Mouse (Mus musculus) heart, postnatal 0 days (tissue): ENCODE results near the gene Tprgl. TPM values are rescaled to one million over a fixed set of nuclear protein-coding genes. Genes with fewer than 3 reads are reported as not detected.

Source experiments
- ATAC-seq: fragments of 200-750 bp; cut with Nextera tagmentation; 2 replicates; pipeline ENCODE4 v1.8.0; 2017; ENCODE audit warnings: low read depth, moderate number of reproducible peaks, moderate library complexity; ENCODE audit not compliant: insufficient read depth
- DNase-seq: peaks from one replicate; pipeline ENCODE4 v3.0.0-alpha.2; 2016; ENCODE audit warnings: low spot score
- H3K27ac ChIP-seq: fragments of 300-500 bp; sonication (generic); 2 replicates; pipeline ENCODE4 v1.5.1; 2014; ENCODE audit warnings: low read depth, mild to moderate bottlenecking
- H3K27me3 ChIP-seq: fragments of 300-500 bp; sonication (generic); 2 replicates; pipeline ENCODE4 v1.6.1; 2014; ENCODE audit warnings: low read length, mixed read lengths; ENCODE audit not compliant: control insufficient read depth, insufficient read depth
- H3K36me3 ChIP-seq: fragments of 300-500 bp; sonication (generic); replicated peaks from 2 replicates; pipeline ENCODE4 v1.6.1; 2014; ENCODE audit warnings: low read length, mixed read lengths; ENCODE audit not compliant: control insufficient read depth, insufficient read depth
- H3K4me1 ChIP-seq: fragments of 300-500 bp; sonication (generic); 2 replicates; pipeline ENCODE4 v1.6.1; 2014; ENCODE audit warnings: antibody characterized with exemption; ENCODE audit not compliant: control insufficient read depth, insufficient read depth
- H3K4me2 ChIP-seq: fragments of 300-500 bp; sonication (generic); 2 replicates; pipeline ENCODE4 v1.6.1; 2014; ENCODE audit warnings: low read depth, mild to moderate bottlenecking, low read length, moderate library complexity
- H3K4me3 ChIP-seq: fragments of 300-500 bp; sonication (generic); 2 replicates; pipeline ENCODE4 v1.5.1; 2014; ENCODE audit warnings: low read depth, low read length
- H3K9ac ChIP-seq: fragments of 300-500 bp; sonication (generic); replicated peaks from 2 replicates; pipeline ENCODE4 v1.6.1; 2014; ENCODE audit warnings: low read depth, low read length, mixed read lengths
- H3K9me3 ChIP-seq: fragments of 300-500 bp; sonication (generic); replicated peaks from 2 replicates; pipeline ENCODE4 v1.6.1; 2016; ENCODE audit warnings: low read length; ENCODE audit not compliant: control insufficient read depth
- CTCF ChIP-seq: IDR thresholded peaks from 2 replicates; pipeline ENCODE4 v1.5.1; 2016; ENCODE audit warnings: antibody characterized with exemption, control low read depth, low read depth
- EP300 ChIP-seq: IDR thresholded peaks from 2 replicates; pipeline ENCODE4 v1.6.1; 2016; ENCODE audit warnings: antibody characterized with exemption, low read depth
- WGBS: fragments of 180-500 bp; shearing (Covaris S2); extraction: QIAGEN DNeasy Blood & Tissue Kit; methylation state at CpG from one replicate; pipeline ENCODE4 v1.1.7; 2014; 5-methylcytosine and 5-hydroxymethylcytosine counted together
- polyA plus RNA-seq: library from polyadenylated mRNA; unstranded; fragments of >200 nt; fragmentation: Nextera tagmentation; extraction: Ambion mirVana; gene quantifications from 2 replicates; pipeline ENCODE4 v1.2.1, GENCODE M21; 2015
- total RNA-seq: library from RNA; depleted of rRNA; stranded (reverse); fragments of >200 nt; gene quantifications from 2 replicates; pipeline ENCODE4 v1.2.3, GENCODE M21; 2014; ENCODE audit warnings: low replicate concordance; rRNA removed

The Tprgl gene
- total and polyA plus RNA-seq, 2 experiments from 2014 or later, result 116 to 123 TPM

GRCm38 (mm10) chr4:154116421-154116820, 44.0 kb downstream of the Tprgl start:
- no peak overlapping the region for H3K4me2 ChIP-seq
- TF ChIP-seq CTCF (no peak), EP300 (no peak)
- WGBS, result 30% methylated on average over 7 of the region's 7 CpGs
- no peaks in the 10 kb centered on the region for H3K9me3 ChIP-seq
- H3K4me1 ChIP-seq, result no peaks in the 10 kb centered on the region
- ATAC-seq, result no peak
- H3K36me3 ChIP-seq, result no peaks in the 10 kb centered on the region
- no peak overlapping the region for H3K9ac ChIP-seq
- H3K27me3 ChIP-seq, result 0 out of 2 replicates have a peak, but pooled peaks cover 7% of the 10 kb centered on the region
- no peak for DNase-seq
- no peak overlapping the region for H3K4me3 ChIP-seq
- H3K27ac ChIP-seq, result no peak overlapping the region

- no peaks in the 10 kb centered on the region for H3K36me3 ChIP-seq
- WGBS, result 67% methylated on average over 11 of the region's 11 CpGs
- no peaks in the 10 kb centered on the region for H3K9me3 ChIP-seq
- no peak overlapping the region for H3K27ac ChIP-seq
- ATAC-seq (no peak), DNase-seq (no peak)
- TF ChIP-seq EP300 (no peak), CTCF (no peak)
- H3K4me1 ChIP-seq, result no peaks in the 10 kb centered on the region
- no peak overlapping the region for H3K4me3 ChIP-seq
- no peak overlapping the region for H3K9ac ChIP-seq
- no peak overlapping the region for H3K4me2 ChIP-seq
- peaks cover 13% of the 10 kb centered on the region for H3K27me3 ChIP-seq
Observed at GRCm38 (mm10) chr4:154109850-154110243, 50.6 kb downstream of the Tprgl start.

GRCm38 (mm10) chr4:154109216-154109849, 51.1 kb downstream of the Tprgl start:
- TF ChIP-seq CTCF (no peak), EP300 (no peak)
- ATAC-seq (no peak), DNase-seq (no peak)
- Histone ChIP-seq H3K4me1 (no peaks in the 10 kb centered on the region), H3K9ac (no peak overlapping the region), H3K9me3 (no peaks in the 10 kb centered on the region), H3K27ac (no peak overlapping the region), H3K4me3 (no peak overlapping the region), H3K27me3 (peaks cover 15% of the 10 kb centered on the region), H3K4me2 (no peak overlapping the region), H3K36me3 (no peaks in the 10 kb centered on the region)
- 39% methylated on average over 18 of the region's 18 CpGs for WGBS

Other genes with a start within 250 kb of the Tprgl start
- gene A430005L14Rik, start 203.4 kb downstream of the Tprgl start, total RNA-seq, result 27.1 and 47.0 TPM in 2 replicates
- gene A430005L14Rik, start 203.4 kb downstream of the Tprgl start, polyA plus RNA-seq, result 45.0 and 45.7 TPM in 2 replicates
- 3.0 and 10.2 TPM in 2 replicates for gene Dffb, start 185.5 kb downstream of the Tprgl start, total RNA-seq
- 4.2 and 4.3 TPM in 2 replicates for gene Dffb, start 185.5 kb downstream of the Tprgl start, polyA plus RNA-seq
- 9.2 and 13.4 TPM in 2 replicates for gene Cep104, start 185.5 kb downstream of the Tprgl start, total RNA-seq
- gene Cep104, start 185.5 kb downstream of the Tprgl start, polyA plus RNA-seq, result 10.0 and 11.3 TPM in 2 replicates
- 13.4 and 18.0 TPM in 2 replicates for gene Lrrc47, start 148.9 kb downstream of the Tprgl start, total RNA-seq
- gene Lrrc47, start 148.9 kb downstream of the Tprgl start, polyA plus RNA-seq, result 11.1 and 12.2 TPM in 2 replicates
- 15.9 and 26.5 TPM in 2 replicates for gene Smim1, start 134.4 kb downstream of the Tprgl start, total RNA-seq
- gene Smim1, start 134.4 kb downstream of the Tprgl start, polyA plus RNA-seq, result 23.8 and 32.6 TPM in 2 replicates
- not detected in 2 replicates for gene Ccdc27, start 118.0 kb downstream of the Tprgl start, total RNA-seq
- gene Ccdc27, start 118.0 kb downstream of the Tprgl start, polyA plus RNA-seq, result not detected in 2 replicates
- not detected in 2 replicates for gene Trp73, start 20.5 kb downstream of the Tprgl start, total RNA-seq
- 0.08 TPM in 1 of 2 replicates, not detected in the other for gene Trp73, start 20.5 kb downstream of the Tprgl start, polyA plus RNA-seq
- 18.5 and 24.0 TPM in 2 replicates for gene Wrap73, start 18.3 kb downstream of the Tprgl start, total RNA-seq
- 14.3 and 16.6 TPM in 2 replicates for gene Wrap73, start 18.3 kb downstream of the Tprgl start, polyA plus RNA-seq
- 53.3 and 79.8 TPM in 2 replicates for gene Megf6, start 10.1 kb upstream of the Tprgl start, total RNA-seq
- gene Megf6, start 10.1 kb upstream of the Tprgl start, polyA plus RNA-seq, result 11.6 and 12.9 TPM in 2 replicates
- 2.6 and 3.5 TPM in 2 replicates for gene Arhgef16, start 141.0 kb upstream of the Tprgl start, total RNA-seq
- 0.49 and 0.62 TPM in 2 replicates for gene Arhgef16, start 141.0 kb upstream of the Tprgl start, polyA plus RNA-seq
- gene B230104I21Rik, start 175.5 kb upstream of the Tprgl start, total RNA-seq, result not detected in 2 replicates
- gene B230104I21Rik, start 175.5 kb upstream of the Tprgl start, polyA plus RNA-seq, result not detected in 2 replicates